Mouse (Mus musculus): ENCODE results near the gene Gabbr1.

The Gabbr1 gene

DNA sequence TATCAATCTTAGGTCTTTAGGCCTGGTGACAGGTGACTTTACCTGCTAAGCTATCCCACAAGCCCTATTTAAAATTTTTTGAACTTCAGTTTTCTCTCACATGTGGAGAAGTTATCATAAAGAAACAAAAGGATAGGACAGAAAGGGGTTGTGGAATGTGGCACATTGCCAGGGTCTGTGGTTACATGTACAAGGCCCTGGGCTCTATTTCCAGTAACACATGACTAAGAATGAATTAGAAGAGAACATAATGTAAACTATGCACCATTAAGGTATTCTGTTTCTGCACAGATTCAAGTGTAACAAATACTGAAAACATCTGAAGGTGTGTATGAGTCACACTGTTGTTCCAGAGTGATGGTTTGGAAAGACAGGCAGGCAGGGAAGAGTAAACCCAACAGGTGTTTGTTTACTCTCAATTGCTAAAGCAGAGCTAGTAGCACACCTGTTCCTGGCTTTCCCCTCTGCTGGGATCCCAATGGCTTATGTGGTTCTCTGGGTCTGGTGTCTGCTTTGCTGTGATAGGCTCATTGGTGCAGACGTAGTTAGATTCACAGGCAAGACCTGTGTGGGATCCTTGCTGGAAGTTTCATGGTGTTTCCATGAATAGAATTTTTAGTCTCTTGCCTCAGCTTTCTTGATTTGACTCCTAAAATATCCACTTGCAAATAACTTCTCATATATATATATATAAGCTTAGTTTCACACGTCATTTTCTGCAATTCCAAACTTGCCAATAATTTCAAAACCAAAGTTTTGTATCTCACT is 6.5 kb upstream of the Gabbr1 start:
- in situ Hi-C loops (cut with MboI; ENCODE audit: unreplicated experiment in 2 of 2), result no loop called here

DNA sequence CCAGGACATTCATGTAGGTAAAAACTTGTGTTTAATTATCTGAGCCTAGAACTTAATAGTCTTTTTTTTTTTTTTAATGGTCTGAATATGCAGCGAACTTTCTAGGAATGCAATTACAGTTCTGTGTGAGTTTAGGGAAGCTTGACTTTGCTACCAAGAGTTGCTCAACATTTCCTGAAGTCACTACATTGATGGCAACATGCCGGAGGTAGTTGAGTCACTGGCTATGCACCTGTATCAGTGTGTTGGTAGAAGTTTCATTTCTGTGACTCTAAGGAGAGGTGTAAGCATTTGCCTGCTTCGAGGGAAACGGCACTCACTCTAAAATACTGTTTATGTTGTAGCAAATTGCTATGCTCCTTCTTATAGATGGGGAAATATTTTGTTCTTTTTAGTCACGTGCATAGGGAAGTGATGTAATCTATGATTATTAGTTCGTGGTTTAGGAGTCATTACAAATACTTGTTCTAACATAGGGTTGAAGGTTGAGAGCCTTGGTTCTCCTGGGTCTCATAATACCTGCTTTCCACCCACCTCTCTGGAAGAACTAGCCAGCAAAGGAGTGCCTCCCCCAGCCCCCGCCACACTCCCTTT is 1.0 kb upstream of the Gabbr1 start:
- in situ Hi-C loops (cut with MboI; ENCODE audit: unreplicated experiment in 2 of 2), result no loop called here

DNA sequence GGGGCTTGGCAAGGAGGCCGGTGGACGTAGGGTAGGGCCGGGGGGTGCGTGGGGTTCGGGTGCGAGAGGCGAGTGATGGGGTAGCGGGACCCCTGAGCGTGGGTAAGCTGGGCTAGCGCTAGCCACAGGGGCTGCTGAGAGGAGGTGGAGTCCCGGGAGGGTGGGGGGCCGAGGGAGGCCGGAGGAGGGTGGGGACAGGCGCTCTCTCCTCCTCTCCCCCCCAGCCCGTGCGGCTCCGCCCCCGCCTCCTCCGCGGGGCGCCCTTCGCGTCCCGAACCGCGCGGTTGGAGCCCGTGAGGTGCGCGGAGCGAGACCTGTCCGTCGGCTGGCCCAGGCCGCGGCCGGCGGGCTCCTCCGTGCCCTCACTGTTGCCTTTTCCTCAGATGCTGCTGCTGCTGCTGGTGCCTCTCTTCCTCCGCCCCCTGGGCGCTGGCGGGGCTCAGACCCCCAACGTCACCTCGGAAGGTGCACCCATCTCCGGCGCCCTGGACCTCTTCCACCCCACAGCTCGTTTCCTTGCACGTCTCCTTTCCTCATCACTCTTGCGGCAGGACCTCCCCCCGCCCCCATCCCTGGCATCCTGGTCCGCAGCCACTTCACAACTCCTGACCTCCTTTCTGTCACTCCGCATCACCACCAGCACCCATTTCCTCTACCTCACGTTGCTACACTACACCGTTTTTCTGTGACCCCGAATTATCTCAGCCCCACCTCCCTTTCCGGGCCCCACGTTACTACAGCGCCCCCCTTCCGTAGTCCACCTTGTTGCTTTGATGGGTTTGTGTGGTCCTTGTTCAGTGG is 746 bp downstream of the Gabbr1 start:
- in situ Hi-C loops (cut with MboI; ENCODE audit: unreplicated experiment in 2 of 2), result no loop called here

DNA sequence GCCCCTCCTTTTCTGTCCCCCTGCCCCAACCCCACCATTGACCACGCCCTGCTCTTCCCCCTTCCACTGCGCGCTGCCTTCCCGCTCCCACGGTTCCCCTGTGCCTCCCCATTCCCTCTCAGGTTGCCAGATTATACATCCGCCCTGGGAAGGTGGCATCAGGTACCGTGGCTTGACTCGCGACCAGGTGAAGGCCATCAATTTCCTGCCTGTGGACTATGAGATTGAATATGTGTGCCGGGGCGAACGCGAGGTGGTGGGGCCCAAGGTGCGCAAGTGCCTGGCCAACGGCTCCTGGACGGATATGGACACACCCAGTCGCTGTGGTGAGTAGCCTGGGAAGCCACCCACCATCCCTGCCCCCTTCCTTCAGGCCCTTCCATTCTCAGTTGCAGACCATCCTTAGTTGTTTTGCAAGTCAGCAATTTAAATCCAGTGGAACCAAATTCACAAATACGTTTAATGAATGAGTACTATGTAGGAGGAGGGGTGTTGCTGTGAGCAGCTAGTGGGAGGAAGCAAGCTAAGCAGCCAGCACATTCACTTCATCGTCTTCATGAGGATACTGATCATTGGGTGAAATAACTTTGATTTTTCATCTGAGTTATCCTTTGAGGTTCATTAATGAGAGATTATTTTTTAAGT is 1.7 kb downstream of the Gabbr1 start:
- in situ Hi-C loops (cut with MboI; ENCODE audit: unreplicated experiment in 2 of 2), result no loop called here

GRCm38 (mm10) chr17:37047981-37048380 is 2.2 kb downstream of the Gabbr1 start:
- in situ Hi-C loops (cut with MboI; ENCODE audit: unreplicated experiment in 2 of 2), result no loop called here

DNA sequence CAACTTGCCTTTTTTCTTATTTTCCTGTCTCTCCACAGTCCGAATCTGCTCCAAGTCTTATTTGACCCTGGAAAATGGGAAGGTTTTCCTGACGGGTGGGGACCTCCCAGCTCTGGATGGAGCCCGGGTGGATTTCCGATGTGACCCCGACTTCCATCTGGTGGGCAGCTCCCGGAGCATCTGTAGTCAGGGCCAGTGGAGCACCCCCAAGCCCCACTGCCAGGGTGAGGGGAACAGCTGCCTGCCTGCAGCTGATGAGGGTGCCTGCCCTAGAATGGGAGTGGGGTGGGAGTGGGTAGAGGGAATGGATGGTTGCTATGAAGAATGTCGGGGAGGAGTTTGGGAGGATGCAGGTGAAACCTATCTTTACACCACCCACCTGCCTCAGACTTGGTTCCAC is 2.6 kb downstream of the Gabbr1 start:
- in situ Hi-C loops (cut with MboI; ENCODE audit: unreplicated experiment in 2 of 2), result no loop called here

DNA sequence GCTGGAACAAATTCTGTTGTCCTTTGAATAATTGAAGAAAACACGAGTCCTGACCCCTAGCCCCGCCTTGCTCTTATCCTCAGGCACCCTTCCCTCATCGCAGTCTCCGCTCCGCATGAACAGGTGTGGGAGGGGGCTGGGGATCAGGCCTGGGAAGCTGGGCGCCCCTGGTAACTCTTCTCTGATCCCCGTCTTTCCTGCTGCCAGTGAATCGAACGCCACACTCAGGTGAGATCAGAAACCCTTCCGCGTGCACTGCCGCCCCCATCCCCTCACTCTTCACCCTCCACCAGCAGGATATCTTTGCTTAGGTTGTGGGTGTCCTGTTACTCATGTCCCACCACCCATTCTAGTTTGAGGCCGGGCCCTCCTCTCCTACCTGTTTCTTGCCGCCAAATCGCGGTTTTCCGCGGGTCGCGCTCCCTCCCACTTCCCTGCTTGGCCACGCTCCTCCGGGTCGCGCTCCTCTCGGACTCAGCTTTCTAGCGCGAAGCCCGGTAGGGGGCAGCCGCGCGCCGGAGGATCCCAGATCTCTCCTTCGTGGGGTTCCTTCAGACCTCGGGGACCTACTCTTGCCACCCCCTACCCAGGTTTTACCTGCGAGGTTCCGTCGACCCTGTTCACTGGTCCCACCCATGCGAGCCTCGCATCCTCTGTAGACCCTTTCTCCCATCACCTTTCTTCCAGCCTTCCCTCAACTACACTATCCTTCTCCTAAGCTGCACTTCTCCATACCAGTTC is 4.0 kb downstream of the Gabbr1 start:
- in situ Hi-C loops (cut with MboI; ENCODE audit: unreplicated experiment in 2 of 2), result no loop called here

- in situ Hi-C loops (cut with MboI; ENCODE audit: unreplicated experiment in 2 of 2), result no loop called here
Observed at GRCm38 (mm10) chr17:37050399-37050798, 4.6 kb downstream of the Gabbr1 start.

GRCm38 (mm10) chr17:37050876-37051275 is 5.1 kb downstream of the Gabbr1 start:
- in situ Hi-C loops (cut with MboI; ENCODE audit: unreplicated experiment in 2 of 2), result no loop called here

GRCm38 (mm10) chr17:37051745-37052144 is 6.0 kb downstream of the Gabbr1 start:
- in situ Hi-C loops (cut with MboI; ENCODE audit: unreplicated experiment in 2 of 2), result no loop called here

DNA sequence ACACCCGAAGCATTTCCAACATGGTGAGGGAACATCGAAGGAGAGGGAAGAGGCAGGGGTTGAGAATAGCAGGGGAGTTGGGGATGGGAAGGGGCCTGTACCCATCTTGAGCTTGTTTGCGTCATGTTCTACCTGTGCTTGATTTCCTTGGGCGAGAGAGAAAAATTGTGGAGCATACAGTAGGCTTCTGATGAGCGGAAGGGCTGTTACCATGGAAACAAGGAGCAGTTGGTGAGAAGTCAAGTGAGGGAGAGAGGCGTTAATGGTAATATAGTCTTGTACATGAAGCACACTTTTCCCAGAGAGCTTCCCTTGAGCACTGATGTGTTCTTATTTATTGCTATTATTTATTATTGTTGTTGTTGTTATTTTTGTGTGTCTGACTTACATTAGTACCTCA is 11.2 kb downstream of the Gabbr1 start:
- in situ Hi-C loops (cut with MboI; ENCODE audit: unreplicated experiment in 2 of 2), result no loop called here

DNA sequence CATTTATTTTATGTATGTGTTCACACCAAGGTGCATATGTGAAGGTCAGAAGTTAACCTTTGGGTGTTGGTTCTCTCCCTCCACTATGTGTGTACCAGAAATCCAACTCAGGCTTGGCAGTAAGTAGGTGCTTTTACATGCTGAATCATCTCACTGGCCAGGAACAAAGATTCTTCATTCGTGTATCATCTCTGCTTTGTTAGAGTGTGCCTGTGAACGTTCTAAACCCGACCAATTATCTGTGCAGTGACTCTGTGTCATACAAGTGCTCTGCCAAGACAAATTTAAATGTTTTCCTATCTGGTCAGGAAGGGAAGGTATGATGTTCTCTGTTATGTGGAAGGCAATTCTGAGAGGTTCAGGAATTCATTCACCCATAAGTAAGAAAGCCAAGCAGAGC is 15.7 kb downstream of the Gabbr1 start:
- in situ Hi-C loops (cut with MboI; ENCODE audit: unreplicated experiment in 2 of 2), result no loop called here

DNA sequence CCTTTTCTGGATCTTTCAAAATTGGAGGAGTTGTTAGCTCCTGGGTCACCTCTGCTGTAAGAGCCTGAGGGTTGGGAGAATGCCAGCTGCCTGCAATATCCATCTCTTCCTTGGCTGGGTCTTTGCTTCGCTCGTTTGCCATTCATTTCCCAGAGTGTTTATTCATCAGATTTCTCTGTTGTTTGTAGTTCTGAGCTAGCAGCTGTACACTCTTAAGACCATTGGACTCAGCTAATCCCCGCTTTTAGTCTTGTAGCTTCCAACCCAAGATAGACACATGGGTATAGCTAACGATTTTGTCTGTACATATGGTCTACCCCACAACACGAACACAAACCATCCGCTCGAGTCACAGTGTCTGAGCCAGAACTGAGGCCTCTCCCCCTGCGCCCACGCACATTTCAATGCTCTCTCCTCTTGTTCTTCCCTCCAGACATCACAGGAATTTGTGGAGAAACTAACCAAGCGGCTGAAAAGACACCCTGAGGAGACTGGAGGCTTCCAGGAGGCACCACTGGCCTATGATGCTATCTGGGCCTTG is 16.4 kb downstream of the Gabbr1 start:
- in situ Hi-C loops (cut with MboI; ENCODE audit: unreplicated experiment in 2 of 2), result no loop called here

GRCm38 (mm10) chr17:37063063-37063462 is 17.3 kb downstream of the Gabbr1 start:
- in situ Hi-C loops (cut with MboI; ENCODE audit: unreplicated experiment in 2 of 2), result no loop called here

DNA sequence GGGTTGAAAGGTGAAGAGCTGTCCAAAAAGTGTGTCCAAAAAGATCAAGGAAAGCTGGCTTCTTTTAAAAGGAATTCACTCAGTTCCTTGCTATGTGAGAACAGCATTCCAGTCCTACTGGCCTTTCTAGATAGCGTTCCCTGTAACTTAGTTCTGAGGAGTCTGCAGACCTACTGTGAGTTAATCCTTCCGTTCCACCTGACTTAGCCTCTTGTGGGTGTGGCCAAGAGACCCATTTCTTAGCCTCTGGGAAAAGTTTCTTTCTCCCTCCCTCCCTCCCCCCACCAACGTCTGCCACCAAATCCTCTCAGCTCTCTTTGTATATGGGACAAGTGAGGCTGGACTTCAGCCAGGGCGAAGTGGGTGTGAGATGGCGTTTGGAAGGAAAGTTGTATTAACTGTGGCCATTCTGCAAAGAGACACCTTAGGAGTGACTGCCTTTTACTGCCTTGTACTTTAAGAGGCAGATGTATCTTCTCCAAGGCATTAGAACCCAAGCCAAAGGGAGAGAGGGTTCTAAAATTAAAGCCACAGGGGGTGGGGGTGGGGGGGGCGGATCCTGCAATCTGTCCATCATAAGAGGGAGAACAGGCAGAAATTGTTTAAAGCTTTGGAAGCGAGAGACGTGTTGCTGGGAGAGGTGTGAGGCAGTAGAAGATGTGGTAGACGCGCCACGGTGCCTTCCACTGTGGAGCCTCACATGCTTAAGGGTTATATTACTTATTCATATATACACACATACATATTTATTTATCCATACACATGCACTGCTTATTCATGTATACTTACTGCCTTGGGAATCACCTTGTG is 18.1 kb downstream of the Gabbr1 start:
- in situ Hi-C loops (cut with MboI; ENCODE audit: unreplicated experiment in 2 of 2), result no loop called here

- in situ Hi-C loops (cut with MboI; ENCODE audit: unreplicated experiment in 2 of 2), result no loop called here
Observed at GRCm38 (mm10) chr17:37065993-37066392, 20.2 kb downstream of the Gabbr1 start.

DNA sequence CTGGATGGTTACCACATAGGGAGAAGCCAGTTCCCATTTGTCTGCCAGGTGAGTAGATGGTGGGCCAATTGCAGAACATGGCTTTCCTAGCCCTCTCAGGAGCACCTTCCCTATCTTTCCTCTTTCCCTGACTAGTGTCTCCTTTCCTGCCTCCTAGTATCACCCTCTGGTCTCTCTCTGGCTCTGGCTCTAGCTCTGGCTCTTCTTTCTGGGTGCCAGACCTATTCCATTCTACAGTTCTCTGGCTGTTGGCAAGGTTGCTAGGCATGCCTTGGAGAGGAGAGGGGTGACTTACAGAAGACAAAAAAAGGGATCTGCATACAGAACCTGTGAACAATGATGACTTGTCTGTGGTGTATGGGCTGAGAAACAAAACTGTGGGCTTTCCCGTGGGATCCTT is 22.1 kb downstream of the Gabbr1 start:
- in situ Hi-C loops (cut with MboI; ENCODE audit: unreplicated experiment in 2 of 2), result no loop called here

- in situ Hi-C loops (cut with MboI; ENCODE audit: unreplicated experiment in 2 of 2), result no loop called here
Observed at GRCm38 (mm10) chr17:37070121-37070520, 24.4 kb downstream of the Gabbr1 start.

- in situ Hi-C loops (cut with MboI; ENCODE audit: unreplicated experiment in 2 of 2), result no loop called here
Observed at GRCm38 (mm10) chr17:37072080-37072729, 26.4 kb downstream of the Gabbr1 start.

Data from v-Abl transformed pro-B cells (cell line).